Mouse (Mus musculus): ENCODE data around the gene Pinlyp. TPM values are rescaled to one million over a fixed set of nuclear protein-coding genes. Genes with fewer than 3 reads are reported as not detected.
"Not testable (repeated sequence)": the region's sequence is repeated elsewhere in the genome, so short reads cannot be mapped to it uniquely, and the experiment has no call there.

Pinlyp gene
- total and polyA plus RNA-seq, 3 experiments = 6.1 to 17.3 (median 6.6) TPM

- no peak overlapping the region for H3K4me2 ChIP-seq (ENCODE audit: insufficient read depth, low read depth, poor library complexity, severe bottlenecking)
- dilution Hi-C loops (cut with MboI; ENCODE audit: extremely low pct_ligation_motif_present, extremely low pct_unique_long_range_greater_than_20kb, low sequenced_read_pairs) = no loop called here
- in situ Hi-C loops (cut with MboI; ENCODE audit: low pct_ligation_motif_present, low pct_unique_long_range_greater_than_20kb, low sequenced_read_pairs) = no loop called here
Measured at GRCm38 (mm10) chr7:24523723-24524122, 22.2 kb downstream of the Pinlyp start.

GRCm38 (mm10) chr7:24522805-24523204, 23.1 kb downstream of the Pinlyp start:
- Histone ChIP-seq H3K79me2 (replicated peaks; ENCODE audit: control insufficient read depth, extremely low read depth, insufficient read depth, poor library complexity, severe bottlenecking) (no peaks in the 10 kb centered on the region), H3K4me3 (replicated peaks in 1 of 3; ENCODE audit: low read depth in 2 of 3, low read length in 2 of 3, poor library complexity in 1 of 3) (no peak overlapping the region), H3K9ac (ENCODE audit: insufficient read depth, low read depth) (no peak overlapping the region), H3K27ac (ENCODE audit: insufficient read depth, low read depth) (no peak overlapping the region), H3K27me3 (replicated peaks) (no peaks in the 10 kb centered on the region), H3K4me1 (ENCODE audit: control insufficient read depth in 1 of 2, insufficient read depth in 2 of 2) (peaks cover 6 to 31% of the 10 kb centered on the region in 2 experiments), H3K4me2 (ENCODE audit: insufficient read depth, low read depth, poor library complexity, severe bottlenecking) (no peak overlapping the region), H3K36me3 (replicated peaks in 1 of 2; ENCODE audit: control insufficient read depth in 1 of 2, insufficient read depth in 1 of 2, low read length in 1 of 2) (no peaks in the 10 kb centered on the region), H3K9me3 (replicated peaks; ENCODE audit: low read length) (peaks cover 3% of the 10 kb centered on the region)
- dilution Hi-C loops (cut with MboI; ENCODE audit: extremely low pct_ligation_motif_present, extremely low pct_unique_long_range_greater_than_20kb, low sequenced_read_pairs) = no loop called here
- in situ Hi-C loops (cut with MboI; ENCODE audit: low pct_ligation_motif_present, low pct_unique_long_range_greater_than_20kb, low sequenced_read_pairs) = no loop called here
- TF ChIP-seq EP300 (IDR thresholded peaks at IDR 0.05; ENCODE audit: low read length) = no peak
- DNase-seq (ENCODE audit: extremely low read depth) = no peak

More at GRCm38 (mm10) chr7:24523723-24524122, 22.2 kb downstream of the Pinlyp start:
- no peaks in the 10 kb centered on the region for H3K79me2 ChIP-seq (replicated peaks; ENCODE audit: control insufficient read depth, extremely low read depth, insufficient read depth, poor library complexity, severe bottlenecking)
- no peak overlapping the region for H3K27ac ChIP-seq (ENCODE audit: insufficient read depth, low read depth)
- TF ChIP-seq USF2 (conservative IDR thresholded peaks at IDR 0.05; ENCODE audit: low read depth, low read length) (no peak), EP300 (IDR thresholded peaks at IDR 0.05; ENCODE audit: low read length) (0 out of 2 replicates have a peak, but pooled peaks have one; percentile 51), KAT2A (IDR thresholded peaks at IDR 0.05; ENCODE audit: insufficient replicate concordance, low read length) (no peak), NRF1 (IDR thresholded peaks at IDR 0.05; ENCODE audit: low read depth, low read length) (no peak), ZKSCAN1 (IDR thresholded peaks at IDR 0.05; ENCODE audit: borderline replicate concordance, low read depth, low read length) (no peak), BHLHE40 (IDR thresholded peaks at IDR 0.05; ENCODE audit: low read depth, low read length) (0 out of 2 replicates have a peak, but pooled peaks have one; percentile 20), JUND (conservative IDR thresholded peaks at IDR 0.05; ENCODE audit: low read depth, low read length) (no peak), SMC3 (IDR thresholded peaks at IDR 0.05; ENCODE audit: low read depth, low read length) (no peak), PAX5 (IDR thresholded peaks at IDR 0.05; ENCODE audit: low read length) (no peak), MYC (IDR thresholded peaks at IDR 0.05; ENCODE audit: low read depth, low read length) (no peak), JUN (IDR thresholded peaks at IDR 0.05; ENCODE audit: insufficient read depth, low read depth, low read length) (no peak), CHD1 (IDR thresholded peaks at IDR 0.05; ENCODE audit: low read depth, low read length) (no peak), POLR2A (IDR thresholded peaks at IDR 0.05; ENCODE audit: low read depth, low read length) (no peak), GABPA (IDR thresholded peaks at IDR 0.05; ENCODE audit: insufficient replicate concordance, low read depth, low read length) (no peak), TBP (conservative IDR thresholded peaks at IDR 0.05; ENCODE audit: low read depth, low read length) (no peak), E2F4 (IDR thresholded peaks at IDR 0.05; ENCODE audit: insufficient replicate concordance, low read depth, low read length) (no peak), ETS1 (conservative IDR thresholded peaks at IDR 0.05; ENCODE audit: low read depth, low read length) (no peak; the same call in 1 of the 2 replicates), CTCF (conservative IDR thresholded peaks at IDR 0.05 in 1 of 2, IDR thresholded peaks at IDR 0.05 in 1 of 2; ENCODE audit: low read depth in 2 of 2, low read length in 2 of 2) (no peak), TCF12 (IDR thresholded peaks at IDR 0.05; ENCODE audit: low read depth, low read length) (0 out of 2 replicates have a peak, but pooled peaks have one; percentile 41), UBTF (IDR thresholded peaks at IDR 0.05; ENCODE audit: low read depth, low read length) (no peak), MAFK (IDR thresholded peaks at IDR 0.05; ENCODE audit: insufficient replicate concordance, low read length) (no peak), IRF4 (IDR thresholded peaks at IDR 0.05; ENCODE audit: low read depth, low read length) (no peak), POLR2AphosphoS2 (IDR thresholded peaks at IDR 0.05; ENCODE audit: low read depth, low read length) (no peak)
- H3K4me1 ChIP-seq (ENCODE audit: control insufficient read depth in 1 of 2, insufficient read depth in 2 of 2) = peaks cover 3 to 31% of the 10 kb centered on the region in 2 experiments
- no peak for DNase-seq (ENCODE audit: extremely low read depth)
- H3K9ac ChIP-seq (ENCODE audit: insufficient read depth, low read depth) = no peak overlapping the region
- peaks cover 3% of the 10 kb centered on the region for H3K9me3 ChIP-seq (replicated peaks; ENCODE audit: low read length)
- H3K4me3 ChIP-seq (replicated peaks in 1 of 3; ENCODE audit: low read depth in 2 of 3, low read length in 2 of 3, poor library complexity in 1 of 3) = no peak overlapping the region
- no peaks in the 10 kb centered on the region for H3K36me3 ChIP-seq (replicated peaks in 1 of 2; ENCODE audit: control insufficient read depth in 1 of 2, insufficient read depth in 1 of 2, low read length in 1 of 2)
- H3K27me3 ChIP-seq (replicated peaks) = no peaks in the 10 kb centered on the region

GRCm38 (mm10) chr7:24520054-24520453, 25.9 kb downstream of the Pinlyp start:
- H3K27me3 ChIP-seq (replicated peaks); H3K27ac ChIP-seq (ENCODE audit: insufficient read depth, low read depth); H3K9ac ChIP-seq (ENCODE audit: insufficient read depth, low read depth); dilution Hi-C loops (cut with MboI; ENCODE audit: extremely low pct_ligation_motif_present, extremely low pct_unique_long_range_greater_than_20kb, low sequenced_read_pairs); in situ Hi-C loops (cut with MboI; ENCODE audit: low pct_ligation_motif_present, low pct_unique_long_range_greater_than_20kb, low sequenced_read_pairs); H3K4me3 ChIP-seq (replicated peaks in 1 of 3; ENCODE audit: low read depth in 2 of 3, low read length in 2 of 3, poor library complexity in 1 of 3); H3K9me3 ChIP-seq (replicated peaks; ENCODE audit: low read length); H3K4me2 ChIP-seq (ENCODE audit: insufficient read depth, low read depth, poor library complexity, severe bottlenecking); DNase-seq (ENCODE audit: extremely low read depth); H3K79me2 ChIP-seq (replicated peaks; ENCODE audit: control insufficient read depth, extremely low read depth, insufficient read depth, poor library complexity, severe bottlenecking): not testable (repeated sequence)
- Histone ChIP-seq H3K4me1 (ENCODE audit: control insufficient read depth in 1 of 2, insufficient read depth in 2 of 2) (peaks cover 6 to 20% of the 10 kb centered on the region in 2 experiments), H3K36me3 (replicated peaks in 1 of 2; ENCODE audit: control insufficient read depth in 1 of 2, insufficient read depth in 1 of 2, low read length in 1 of 2) (peaks cover 0 to 15% of the 10 kb centered on the region in 2 experiments)

Data from CH12.LX (cell line).